Mouse (Mus musculus): Measurements from ENCODE around the gene Kras. TPM values are rescaled to one million over a fixed set of nuclear protein-coding genes. Genes with fewer than 3 reads are reported as not detected.

Gene Kras
- polyA plus RNA-seq, 1 experiment from 2014 or later: 109 TPM

- Histone ChIP-seq H3K4me3 (replicated peaks; ENCODE audit: low read length) (no peak overlapping the region), H3K27me3 (ENCODE audit: control insufficient read depth, insufficient read depth, low read length) (no peaks in the 10 kb centered on the region), H3K4me2 (replicated peaks) (no peak overlapping the region), H3K4me1 (replicated peaks; ENCODE audit: control insufficient read depth, insufficient read depth, low read length) (no peaks in the 10 kb centered on the region; the same call in 1 of the 2 replicates), H3K36me3 (replicated peaks; ENCODE audit: control insufficient read depth, insufficient read depth) (no peaks in the 10 kb centered on the region), H3K9ac (no peak overlapping the region), H3K9me3 (ENCODE audit: control insufficient read depth, low read length) (no peaks in the 10 kb centered on the region), H3K27ac (no peak overlapping the region)
- no peak for DNase-seq (ENCODE audit: low spot score)
- ATAC-seq (ENCODE audit: low FRiP score): no peak
- 87% methylated on average over 13 of the region's 13 CpGs for WGBS
Observed at GRCm38 (mm10) chr6:145255952-145256700, 6.1 kb upstream of the Kras start.

- DNase-seq (ENCODE audit: low spot score): peak; percentile 40
- H3K27me3 ChIP-seq (ENCODE audit: control insufficient read depth, insufficient read depth, low read length): no peaks in the 10 kb centered on the region
- H3K4me2 ChIP-seq (replicated peaks): peak overlapping the region; percentile 72
- no peaks in the 10 kb centered on the region for H3K9me3 ChIP-seq (ENCODE audit: control insufficient read depth, low read length)
- 8% methylated on average over 16 of the region's 16 CpGs for WGBS
- H3K4me1 ChIP-seq (replicated peaks; ENCODE audit: control insufficient read depth, insufficient read depth, low read length): peaks cover 17% of the 10 kb centered on the region
- peaks cover 5% of the 10 kb centered on the region; the same call in 1 of the 2 replicates for H3K36me3 ChIP-seq (replicated peaks; ENCODE audit: control insufficient read depth, insufficient read depth)
- peak overlapping the region; percentile 88 for H3K27ac ChIP-seq
- peak; percentile 31; the same call in 1 of the 2 replicates for ATAC-seq (ENCODE audit: low FRiP score)
- H3K4me3 ChIP-seq (replicated peaks; ENCODE audit: low read length): peak overlapping the region; percentile 84
- peak overlapping the region; percentile 88 for H3K9ac ChIP-seq
Observed at GRCm38 (mm10) chr6:145250820-145251219, 781 bp upstream of the Kras start.

GRCm38 (mm10) chr6:145249291-145250184, 501 bp downstream of the Kras start:
- Histone ChIP-seq H3K9me3 (ENCODE audit: control insufficient read depth, low read length) (no peaks in the 10 kb centered on the region), H3K27me3 (ENCODE audit: control insufficient read depth, insufficient read depth, low read length) (no peaks in the 10 kb centered on the region), H3K9ac (peak overlapping the region; percentile 88), H3K27ac (peak overlapping the region; percentile 88), H3K4me1 (replicated peaks; ENCODE audit: control insufficient read depth, insufficient read depth, low read length) (peaks cover 17% of the 10 kb centered on the region), H3K36me3 (replicated peaks; ENCODE audit: control insufficient read depth, insufficient read depth) (peaks cover 17% of the 10 kb centered on the region; the same call in 1 of the 2 replicates), H3K4me3 (replicated peaks; ENCODE audit: low read length) (peak overlapping the region; percentile 84), H3K4me2 (replicated peaks) (peak overlapping the region; percentile 89)
- ATAC-seq (ENCODE audit: low FRiP score) (peak; percentile 45), DNase-seq (ENCODE audit: low spot score) (no peak)
- WGBS: under 1% methylated on average over 109 of the region's 124 CpGs

GRCm38 (mm10) chr6:145247886-145248285, 2.2 kb downstream of the Kras start:
- H3K9ac ChIP-seq: peak overlapping the region; percentile 47

GRCm38 (mm10) chr6:145246841-145247240, 3.2 kb downstream of the Kras start:
- H3K4me1 ChIP-seq (replicated peaks; ENCODE audit: control insufficient read depth, insufficient read depth, low read length): peaks cover 17% of the 10 kb centered on the region
- DNase-seq (ENCODE audit: low spot score) (no peak), ATAC-seq (ENCODE audit: low FRiP score) (no peak)
- WGBS: 94% methylated on average over 5 of the region's 5 CpGs
- no peaks in the 10 kb centered on the region for H3K27me3 ChIP-seq (ENCODE audit: control insufficient read depth, insufficient read depth, low read length)
- H3K9ac ChIP-seq: no peak overlapping the region
- H3K4me2 ChIP-seq (replicated peaks): no peak overlapping the region
- H3K4me3 ChIP-seq (replicated peaks; ENCODE audit: low read length): no peak overlapping the region
- peaks cover 30% of the 10 kb centered on the region; the same call in 1 of the 2 replicates for H3K36me3 ChIP-seq (replicated peaks; ENCODE audit: control insufficient read depth, insufficient read depth)
- no peaks in the 10 kb centered on the region for H3K9me3 ChIP-seq (ENCODE audit: control insufficient read depth, low read length)
- H3K27ac ChIP-seq: no peak overlapping the region

More at GRCm38 (mm10) chr6:145247886-145248285, 2.2 kb downstream of the Kras start:
- H3K27me3 ChIP-seq (ENCODE audit: control insufficient read depth, insufficient read depth, low read length): no peaks in the 10 kb centered on the region
- DNase-seq (ENCODE audit: low spot score): no peak
- peaks cover 17% of the 10 kb centered on the region for H3K4me1 ChIP-seq (replicated peaks; ENCODE audit: control insufficient read depth, insufficient read depth, low read length)
- H3K4me3 ChIP-seq (replicated peaks; ENCODE audit: low read length): peak overlapping the region; percentile 84
- H3K4me2 ChIP-seq (replicated peaks): peak overlapping the region; percentile 89
- ATAC-seq (ENCODE audit: low FRiP score): no peak
- no peaks in the 10 kb centered on the region for H3K9me3 ChIP-seq (ENCODE audit: control insufficient read depth, low read length)
- 62% methylated on average over 3 of the region's 3 CpGs for WGBS
- H3K27ac ChIP-seq: no peak overlapping the region
- peaks cover 29% of the 10 kb centered on the region; the same call in 1 of the 2 replicates for H3K36me3 ChIP-seq (replicated peaks; ENCODE audit: control insufficient read depth, insufficient read depth)

GRCm38 (mm10) chr6:145242521-145242920, 7.5 kb downstream of the Kras start:
- Histone ChIP-seq H3K27me3 (ENCODE audit: control insufficient read depth, insufficient read depth, low read length) (no peaks in the 10 kb centered on the region), H3K36me3 (replicated peaks; ENCODE audit: control insufficient read depth, insufficient read depth) (peaks cover 55% of the 10 kb centered on the region), H3K9ac (no peak overlapping the region), H3K9me3 (ENCODE audit: control insufficient read depth, low read length) (no peaks in the 10 kb centered on the region), H3K4me2 (replicated peaks) (no peak overlapping the region), H3K4me1 (replicated peaks; ENCODE audit: control insufficient read depth, insufficient read depth, low read length) (peaks cover 1% of the 10 kb centered on the region; the same call in 1 of the 2 replicates), H3K4me3 (replicated peaks; ENCODE audit: low read length) (no peak overlapping the region), H3K27ac (no peak overlapping the region)
- WGBS: 67% methylated on average over 1 of the region's 1 CpGs
- ATAC-seq (ENCODE audit: low FRiP score): no peak
- peak; percentile 52 for DNase-seq (ENCODE audit: low spot score)

GRCm38 (mm10) chr6:145240285-145240684, 9.8 kb downstream of the Kras start:
- 92% methylated on average over 6 of the region's 6 CpGs for WGBS
- H3K36me3 ChIP-seq (replicated peaks; ENCODE audit: control insufficient read depth, insufficient read depth): peaks cover 45% of the 10 kb centered on the region

GRCm38 (mm10) chr6:145237148-145237547, 12.9 kb downstream of the Kras start:
- DNase-seq (ENCODE audit: low spot score): no peak
- ATAC-seq (ENCODE audit: low FRiP score): no peak
- H3K9me3 ChIP-seq (ENCODE audit: control insufficient read depth, low read length): no peaks in the 10 kb centered on the region
- H3K4me3 ChIP-seq (replicated peaks; ENCODE audit: low read length): no peak overlapping the region
- H3K4me2 ChIP-seq (replicated peaks): no peak overlapping the region
- no peak overlapping the region for H3K27ac ChIP-seq
- H3K9ac ChIP-seq: no peak overlapping the region
- peaks cover 30% of the 10 kb centered on the region for H3K36me3 ChIP-seq (replicated peaks; ENCODE audit: control insufficient read depth, insufficient read depth)
- H3K27me3 ChIP-seq (ENCODE audit: control insufficient read depth, insufficient read depth, low read length): no peaks in the 10 kb centered on the region
- H3K4me1 ChIP-seq (replicated peaks; ENCODE audit: control insufficient read depth, insufficient read depth, low read length): no peaks in the 10 kb centered on the region
- 81% methylated on average over 4 of the region's 4 CpGs for WGBS

More at GRCm38 (mm10) chr6:145240285-145240684, 9.8 kb downstream of the Kras start:
- H3K4me2 ChIP-seq (replicated peaks): no peak overlapping the region
- no peaks in the 10 kb centered on the region for H3K27me3 ChIP-seq (ENCODE audit: control insufficient read depth, insufficient read depth, low read length)
- ATAC-seq (ENCODE audit: low FRiP score): no peak
- no peaks in the 10 kb centered on the region for H3K9me3 ChIP-seq (ENCODE audit: control insufficient read depth, low read length)
- H3K9ac ChIP-seq: no peak overlapping the region
- no peaks in the 10 kb centered on the region for H3K4me1 ChIP-seq (replicated peaks; ENCODE audit: control insufficient read depth, insufficient read depth, low read length)
- H3K4me3 ChIP-seq (replicated peaks; ENCODE audit: low read length): no peak overlapping the region
- DNase-seq (ENCODE audit: low spot score): no peak
- H3K27ac ChIP-seq: no peak overlapping the region

GRCm38 (mm10) chr6:145235367-145235766, 14.7 kb downstream of the Kras start:
- Histone ChIP-seq H3K4me3 (replicated peaks; ENCODE audit: low read length) (no peak overlapping the region), H3K9me3 (ENCODE audit: control insufficient read depth, low read length) (no peaks in the 10 kb centered on the region), H3K27me3 (ENCODE audit: control insufficient read depth, insufficient read depth, low read length) (no peaks in the 10 kb centered on the region), H3K4me1 (replicated peaks; ENCODE audit: control insufficient read depth, insufficient read depth, low read length) (no peaks in the 10 kb centered on the region), H3K4me2 (replicated peaks) (no peak overlapping the region), H3K36me3 (replicated peaks; ENCODE audit: control insufficient read depth, insufficient read depth) (peaks cover 30% of the 10 kb centered on the region), H3K9ac (no peak overlapping the region), H3K27ac (no peak overlapping the region)
- 93% methylated on average over 6 of the region's 6 CpGs for WGBS
- ATAC-seq (ENCODE audit: low FRiP score) (no peak), DNase-seq (ENCODE audit: low spot score) (no peak)

Measured in hindbrain, embryonic 14.5 days (tissue).